Mouse (Mus musculus) stomach, embryonic 15.5 days (tissue): ENCODE measurements around the gene Acsf2. TPM values are rescaled to one million over a fixed set of nuclear protein-coding genes. Genes with fewer than 3 reads are reported as not detected.
A peak's percentile ranks its signal among the peaks of the same experiment; 100 is the strongest.

Experiments
- ATAC-seq: fragments of 200-750 bp; cut with Nextera tagmentation; 2 replicates; pipeline ENCODE4 v1.8.0; 2017; ENCODE audit warnings: low read depth, moderate number of reproducible peaks, moderate TSS enrichment; ENCODE audit not compliant: insufficient read depth, low FRiP score
- H3K27ac ChIP-seq: fragments of 300-500 bp; sonication (generic); 2 replicates; pipeline ENCODE4 v1.5.1; 2015; ENCODE audit warnings: mild to moderate bottlenecking, inconsistent platforms
- H3K27me3 ChIP-seq: fragments of 300-500 bp; sonication (generic); replicated peaks from 2 replicates; pipeline ENCODE4 v1.6.1; 2015; ENCODE audit warnings: inconsistent platforms
- H3K36me3 ChIP-seq: fragments of 300-500 bp; sonication (generic); 2 replicates; pipeline ENCODE4 v1.6.1; 2015; ENCODE audit warnings: inconsistent platforms
- H3K4me1 ChIP-seq: fragments of 300-500 bp; sonication (generic); 2 replicates; pipeline ENCODE4 v1.6.1; 2015; ENCODE audit warnings: inconsistent platforms
- H3K4me2 ChIP-seq: fragments of 300-500 bp; sonication (generic); 2 replicates; pipeline ENCODE4 v1.6.1; 2015; ENCODE audit warnings: mild to moderate bottlenecking, inconsistent platforms
- H3K4me3 ChIP-seq: fragments of 300-500 bp; sonication (generic); replicated peaks from 2 replicates; pipeline ENCODE4 v1.5.1; 2015; ENCODE audit warnings: inconsistent platforms
- H3K9ac ChIP-seq: fragments of 300-500 bp; sonication (generic); 2 replicates; pipeline ENCODE4 v1.6.1; 2015; ENCODE audit warnings: inconsistent platforms
- H3K9me3 ChIP-seq: fragments of 300-500 bp; sonication (generic); 2 replicates; pipeline ENCODE4 v1.6.1; 2016; ENCODE audit warnings: inconsistent platforms
- WGBS: fragments of 180-500 bp; shearing (Covaris S2); methylation state at CpG from one replicate; pipeline ENCODE4 v1.1.7; 2015; 5-methylcytosine and 5-hydroxymethylcytosine counted together
- polyA plus RNA-seq: library from polyadenylated mRNA; unstranded; fragments of >200 nt; fragmentation: Nextera tagmentation; extraction: Ambion mirVana; gene quantifications from 2 replicates; pipeline ENCODE4 v1.2.1, GENCODE M21; 2015

Gene Acsf2
- polyA plus RNA-seq, 1 experiment from 2014 or later: 4.4 TPM

DNA sequence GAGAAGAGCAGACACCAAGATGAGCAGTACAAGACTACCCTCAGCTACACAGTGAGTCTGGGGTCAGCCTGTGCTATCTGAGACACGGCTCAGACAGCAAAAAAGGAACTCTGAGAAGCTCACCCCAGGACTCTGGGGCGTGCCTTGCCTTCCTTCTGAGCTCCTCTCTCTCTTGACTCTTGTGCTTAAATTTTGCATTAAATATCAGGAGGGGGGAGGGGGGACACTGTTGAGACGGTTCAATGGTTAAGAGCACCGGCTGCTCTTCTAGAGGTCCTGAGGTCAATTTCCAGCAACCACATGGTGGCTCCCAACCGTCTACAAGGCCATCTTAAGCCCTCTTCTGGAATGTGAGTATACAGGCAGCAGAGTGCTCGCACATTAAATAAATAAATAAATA lies 14.2 kb downstream of the Acsf2 start:
- ATAC-seq: no peak
- WGBS: 84% methylated on average over 6 of the region's 6 CpGs
- H3K4me3 ChIP-seq: no peak overlapping the region
- peaks cover 3% of the 10 kb centered on the region; the same call in 1 of the 2 replicates for H3K36me3 ChIP-seq
- H3K4me2 ChIP-seq: no peak overlapping the region
- no peaks in the 10 kb centered on the region for H3K27me3 ChIP-seq
- no peak overlapping the region for H3K27ac ChIP-seq
- H3K4me1 ChIP-seq: peaks cover 7% of the 10 kb centered on the region
- H3K9ac ChIP-seq: no peak overlapping the region
- H3K9me3 ChIP-seq: no peaks in the 10 kb centered on the region

DNA sequence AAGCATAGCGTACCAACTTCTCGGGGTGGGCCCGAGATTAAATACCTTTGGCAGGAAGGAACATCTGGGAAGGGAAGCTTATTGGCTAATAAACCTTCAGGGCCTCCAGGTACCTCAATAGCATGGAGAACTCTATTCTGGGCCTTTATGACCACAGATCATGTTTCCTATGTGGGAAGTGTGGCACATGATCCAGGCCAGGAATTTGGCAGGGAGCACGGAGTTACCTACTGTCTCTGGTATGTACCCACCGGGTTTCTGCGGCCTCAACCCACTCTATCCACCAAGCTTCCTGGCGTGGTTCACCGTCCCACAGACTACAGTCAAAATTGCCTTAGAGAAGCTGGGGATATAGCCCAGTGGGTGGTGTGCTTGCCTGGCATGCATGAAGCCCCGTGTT lies 16.6 kb downstream of the Acsf2 start:
- Histone ChIP-seq H3K27me3 (no peaks in the 10 kb centered on the region), H3K4me2 (no peak overlapping the region), H3K27ac (no peak overlapping the region), H3K4me1 (no peaks in the 10 kb centered on the region), H3K9ac (no peak overlapping the region), H3K9me3 (no peaks in the 10 kb centered on the region), H3K36me3 (peaks cover 3% of the 10 kb centered on the region; the same call in 1 of the 2 replicates), H3K4me3 (no peak overlapping the region)
- ATAC-seq: no peak
- WGBS: 90% methylated on average over 9 of the region's 9 CpGs

DNA sequence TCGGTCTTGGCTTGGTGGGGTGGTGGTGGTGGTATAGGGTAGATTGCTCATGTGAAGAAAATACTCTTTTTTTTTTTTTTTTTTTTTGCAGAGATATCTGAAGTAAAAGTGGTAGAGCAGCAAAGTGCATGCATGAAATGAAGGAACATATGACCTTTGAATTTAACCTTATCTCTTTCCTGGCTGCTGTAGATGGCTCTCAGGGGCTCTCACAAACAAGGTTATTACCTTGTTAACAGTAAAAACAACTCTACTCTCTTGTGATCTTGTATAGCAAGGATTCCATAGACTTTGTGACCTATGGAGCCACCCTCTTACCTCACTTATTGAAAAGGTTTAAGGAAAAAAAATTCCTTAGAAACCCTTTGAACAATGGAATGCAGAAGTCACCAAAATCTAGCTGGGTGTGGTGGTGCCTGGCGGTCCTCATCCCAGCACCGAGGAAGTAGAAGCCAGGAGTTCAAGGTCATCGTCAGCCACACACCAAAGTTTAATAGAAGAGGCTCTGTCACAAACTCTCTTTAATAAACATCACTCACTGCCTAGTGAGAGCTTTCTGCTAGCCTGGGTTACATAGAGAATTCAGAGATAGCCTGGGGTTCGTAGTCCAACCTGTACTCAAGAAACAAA lies 21.4 kb downstream of the Acsf2 start:
- Histone ChIP-seq H3K9me3 (no peaks in the 10 kb centered on the region), H3K4me2 (no peak overlapping the region), H3K36me3 (peaks cover 2% of the 10 kb centered on the region; the same call in 1 of the 2 replicates), H3K9ac (no peak overlapping the region), H3K27ac (no peak overlapping the region), H3K4me3 (no peak overlapping the region), H3K4me1 (no peaks in the 10 kb centered on the region), H3K27me3 (no peaks in the 10 kb centered on the region)
- 82% methylated on average over 5 of the region's 5 CpGs for WGBS
- no peak for ATAC-seq

DNA sequence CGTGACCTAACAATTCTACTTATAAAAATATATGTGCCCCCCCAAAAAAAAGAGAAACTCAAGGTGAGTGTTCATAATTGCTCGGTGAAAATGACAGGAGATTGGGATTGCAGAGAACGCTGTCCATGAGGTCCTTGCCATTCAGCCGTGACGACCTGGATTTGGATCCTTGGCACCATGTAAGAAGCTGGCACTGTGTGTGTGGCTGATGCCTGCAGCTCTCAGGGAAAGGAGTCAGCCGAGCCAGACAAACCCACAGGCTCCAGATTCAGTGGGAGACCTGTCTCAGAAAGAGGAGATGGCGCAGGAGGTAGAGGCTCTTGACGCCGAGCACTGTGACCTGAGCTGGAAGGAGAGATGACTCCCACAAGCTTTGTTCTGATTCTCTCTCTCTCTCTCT lies 25.3 kb downstream of the Acsf2 start:
- no peak overlapping the region for H3K27ac ChIP-seq
- H3K27me3 ChIP-seq: no peaks in the 10 kb centered on the region
- H3K4me2 ChIP-seq: no peak overlapping the region
- H3K4me3 ChIP-seq: no peak overlapping the region
- 0 out of 2 replicates have a peak, but pooled peaks cover 2% of the 10 kb centered on the region for H3K36me3 ChIP-seq
- no peak for ATAC-seq
- no peaks in the 10 kb centered on the region for H3K9me3 ChIP-seq
- 89% methylated on average over 9 of the region's 9 CpGs for WGBS
- no peaks in the 10 kb centered on the region for H3K4me1 ChIP-seq
- no peak overlapping the region for H3K9ac ChIP-seq

DNA sequence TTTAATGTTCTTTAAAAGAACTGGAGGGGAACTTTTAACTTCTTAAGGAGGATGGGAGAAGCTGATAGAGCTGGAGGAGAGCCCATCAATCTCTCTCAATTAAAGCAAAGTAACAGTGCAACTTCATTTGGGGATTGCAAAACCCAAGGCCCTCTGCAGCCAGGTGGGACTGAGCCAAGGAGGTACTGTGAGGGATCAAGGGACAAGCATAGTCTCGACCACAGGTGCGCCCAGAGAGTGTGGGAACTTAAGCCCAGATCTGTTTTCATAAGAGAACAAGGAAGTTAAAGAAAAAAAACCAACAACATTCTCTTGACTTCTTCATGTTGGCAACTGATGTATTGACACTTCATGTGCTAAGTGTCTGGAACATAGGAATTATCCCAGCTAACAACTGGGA lies 26.6 kb downstream of the Acsf2 start:
- Histone ChIP-seq H3K9ac (no peak overlapping the region), H3K36me3 (0 out of 2 replicates have a peak, but pooled peaks cover 2% of the 10 kb centered on the region), H3K9me3 (no peaks in the 10 kb centered on the region), H3K27ac (no peak overlapping the region), H3K4me2 (no peak overlapping the region), H3K4me1 (no peaks in the 10 kb centered on the region), H3K4me3 (no peak overlapping the region), H3K27me3 (no peaks in the 10 kb centered on the region)
- no peak for ATAC-seq
- 61% methylated on average over 2 of the region's 2 CpGs for WGBS

DNA sequence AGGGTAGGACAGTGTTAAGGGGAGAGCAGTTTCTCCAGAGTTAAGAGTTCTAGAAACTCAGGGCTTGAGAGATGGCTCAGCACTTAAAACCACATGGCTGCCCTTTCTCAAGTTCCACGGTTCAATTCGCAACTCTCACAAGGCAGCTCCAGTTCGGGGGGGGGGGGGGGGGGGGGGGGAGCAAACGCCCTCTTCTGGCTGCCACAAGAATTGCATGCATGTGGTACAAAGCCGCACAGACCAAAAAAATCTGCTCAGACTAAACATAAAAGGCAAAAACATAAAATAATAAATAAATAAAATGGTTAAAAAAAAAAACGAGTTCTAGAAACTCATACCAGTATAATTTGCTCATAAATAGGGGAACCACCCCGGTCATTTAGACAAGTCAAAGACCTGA lies 27.1 kb downstream of the Acsf2 start:
- no peaks in the 10 kb centered on the region for H3K27me3 ChIP-seq
- H3K9me3 ChIP-seq: no peaks in the 10 kb centered on the region
- H3K9ac ChIP-seq: no peak overlapping the region
- no peaks in the 10 kb centered on the region for H3K4me1 ChIP-seq
- no peak overlapping the region for H3K4me2 ChIP-seq
- no peak overlapping the region for H3K27ac ChIP-seq
- H3K36me3 ChIP-seq: 0 out of 2 replicates have a peak, but pooled peaks cover 2% of the 10 kb centered on the region
- ATAC-seq: no peak
- no peak overlapping the region for H3K4me3 ChIP-seq
- WGBS: 24% methylated on average over 6 of the region's 7 CpGs

DNA sequence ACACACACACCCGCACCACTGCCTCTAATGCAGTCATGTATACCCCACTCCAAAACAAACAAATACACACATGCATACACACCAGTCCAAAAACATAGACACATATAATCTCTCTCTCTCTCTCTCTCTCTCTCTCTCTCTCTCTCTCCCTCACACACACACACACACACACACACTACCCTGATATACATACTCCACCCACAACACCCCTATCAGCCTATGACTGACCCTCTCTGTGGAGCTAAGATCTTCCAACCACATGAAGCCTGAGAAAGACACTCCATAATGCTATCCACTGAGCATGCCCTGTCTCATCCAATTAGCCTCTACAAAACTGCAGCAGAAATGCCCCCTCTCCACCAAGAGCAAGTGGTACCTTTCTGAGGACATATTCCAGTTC lies 29.8 kb downstream of the Acsf2 start:
- WGBS: 93% methylated on average over 1 of the region's 1 CpGs
- no peaks in the 10 kb centered on the region for H3K9me3 ChIP-seq
- H3K9ac ChIP-seq: no peak overlapping the region
- no peak overlapping the region for H3K4me2 ChIP-seq
- H3K36me3 ChIP-seq: 0 out of 2 replicates have a peak, but pooled peaks cover 2% of the 10 kb centered on the region
- H3K4me3 ChIP-seq: no peak overlapping the region
- H3K4me1 ChIP-seq: no peaks in the 10 kb centered on the region; the same call in 1 of the 2 replicates
- H3K27me3 ChIP-seq: no peaks in the 10 kb centered on the region
- ATAC-seq: no peak
- H3K27ac ChIP-seq: no peak overlapping the region

DNA sequence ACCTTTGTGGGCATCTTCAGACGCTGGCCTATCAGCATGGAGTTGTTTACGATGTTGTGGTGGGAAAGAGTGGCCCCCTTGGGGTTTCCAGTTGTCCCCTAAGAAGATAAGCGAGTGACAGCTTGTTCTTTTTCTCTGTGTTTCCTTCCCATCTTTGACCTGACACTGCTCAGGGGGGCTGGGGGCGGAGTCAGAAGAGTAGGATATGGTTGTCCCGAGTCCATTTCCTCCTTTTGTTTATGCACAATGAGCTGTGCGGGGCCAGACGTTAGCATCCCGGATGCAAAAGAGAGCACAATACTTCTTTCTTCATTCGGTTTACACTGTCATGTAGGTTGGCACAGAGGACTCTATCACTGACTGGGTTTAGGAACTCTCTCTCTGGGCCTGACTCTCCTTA lies 31.1 kb downstream of the Acsf2 start:
- ATAC-seq: no peak
- Histone ChIP-seq H3K9me3 (no peaks in the 10 kb centered on the region), H3K9ac (no peak overlapping the region), H3K27ac (peak overlapping the region; percentile 36), H3K36me3 (no peaks in the 10 kb centered on the region), H3K4me3 (no peak overlapping the region), H3K4me2 (no peak overlapping the region), H3K4me1 (no peaks in the 10 kb centered on the region; the same call in 1 of the 2 replicates), H3K27me3 (0 out of 2 replicates have a peak, but pooled peaks cover 4% of the 10 kb centered on the region)
- WGBS: 40% methylated on average over 9 of the region's 9 CpGs

DNA sequence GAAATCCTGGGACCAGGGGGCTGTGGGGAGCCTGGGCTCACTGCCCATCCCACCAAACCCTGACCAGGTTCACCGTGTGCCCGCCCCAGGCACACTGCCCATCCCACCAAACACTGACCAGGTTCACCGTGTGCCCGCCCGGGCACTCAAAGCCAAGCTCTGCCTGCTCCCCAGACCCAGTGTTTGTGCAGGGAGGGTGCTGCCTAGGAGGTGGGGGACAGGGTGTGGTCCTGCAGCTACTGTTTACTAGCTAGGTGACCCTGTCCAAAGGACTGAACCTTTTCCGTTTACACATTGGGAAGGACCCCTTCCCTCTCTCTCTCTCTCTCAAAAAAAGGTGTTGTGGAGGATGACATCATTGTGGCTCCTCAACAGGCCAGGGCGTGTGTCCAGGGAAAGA lies 34.3 kb downstream of the Acsf2 start:
- 73% methylated on average over 7 of the region's 7 CpGs for WGBS
- no peak overlapping the region for H3K27ac ChIP-seq
- 0 out of 2 replicates have a peak overlapping the region, but pooled peaks have one; percentile 2 for H3K4me2 ChIP-seq

DNA sequence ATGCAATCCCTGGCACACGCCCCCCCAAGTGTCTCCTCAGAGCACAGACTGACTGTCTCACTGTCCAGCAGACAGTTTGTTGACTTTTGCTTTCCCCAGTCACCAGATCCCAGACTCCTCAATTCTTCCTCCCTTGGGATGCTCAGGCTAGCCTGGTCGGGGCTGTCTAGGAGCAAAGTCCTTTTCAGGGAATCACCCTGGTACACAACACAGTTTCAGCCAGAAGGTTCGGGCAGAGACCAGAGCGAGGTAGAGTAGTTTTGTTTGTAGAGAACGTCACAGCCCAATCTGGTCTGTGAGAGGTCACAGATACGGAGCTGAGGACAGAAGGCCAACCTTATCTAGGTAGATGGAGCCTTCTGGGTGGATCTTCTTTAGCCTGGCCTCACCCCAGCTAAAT lies 35.1 kb downstream of the Acsf2 start:
- WGBS: 66% methylated on average over 6 of the region's 6 CpGs
- H3K4me3 ChIP-seq: no peak overlapping the region
- H3K36me3 ChIP-seq: no peaks in the 10 kb centered on the region
- H3K9ac ChIP-seq: no peak overlapping the region
- H3K27ac ChIP-seq: no peak overlapping the region
- ATAC-seq: no peak
- no peak overlapping the region for H3K4me2 ChIP-seq
- 0 out of 2 replicates have a peak, but pooled peaks cover 6% of the 10 kb centered on the region for H3K27me3 ChIP-seq
- H3K4me1 ChIP-seq: peaks cover 3% of the 10 kb centered on the region
- H3K9me3 ChIP-seq: no peaks in the 10 kb centered on the region

More for the DNA sequence above, 34.3 kb downstream of the Acsf2 start:
- Histone ChIP-seq H3K27me3 (0 out of 2 replicates have a peak, but pooled peaks cover 6% of the 10 kb centered on the region), H3K4me3 (no peak overlapping the region), H3K9ac (no peak overlapping the region), H3K9me3 (no peaks in the 10 kb centered on the region), H3K36me3 (no peaks in the 10 kb centered on the region), H3K4me1 (peaks cover 3% of the 10 kb centered on the region)
- ATAC-seq: no peak

DNA sequence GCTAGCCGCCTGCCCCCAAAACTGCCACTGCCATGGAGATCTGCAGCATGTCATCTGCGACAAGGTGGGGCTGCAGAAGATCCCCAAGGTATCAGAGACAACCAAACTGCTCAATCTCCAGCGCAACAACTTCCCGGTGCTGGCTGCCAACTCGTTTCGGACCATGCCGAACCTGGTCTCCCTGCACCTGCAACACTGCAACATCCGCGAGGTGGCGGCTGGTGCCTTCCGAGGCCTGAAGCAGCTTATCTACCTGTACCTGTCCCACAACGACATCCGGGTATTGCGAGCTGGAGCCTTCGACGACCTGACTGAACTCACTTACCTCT lies 36.6 kb downstream of the Acsf2 start:
- no peak overlapping the region for H3K9ac ChIP-seq
- no peaks in the 10 kb centered on the region for H3K36me3 ChIP-seq
- 21% methylated on average over 16 of the region's 16 CpGs for WGBS
- peaks cover 3% of the 10 kb centered on the region for H3K4me1 ChIP-seq
- no peaks in the 10 kb centered on the region for H3K9me3 ChIP-seq
- H3K27me3 ChIP-seq: 0 out of 2 replicates have a peak, but pooled peaks cover 6% of the 10 kb centered on the region
- peak overlapping the region; percentile 9; the same call in 1 of the 2 replicates for H3K4me3 ChIP-seq
- H3K4me2 ChIP-seq: peak overlapping the region; percentile 44
- peak; percentile 40; the same call in 1 of the 2 replicates for ATAC-seq
- H3K27ac ChIP-seq: peak overlapping the region; percentile 55; the same call in 1 of the 2 replicates

DNA sequence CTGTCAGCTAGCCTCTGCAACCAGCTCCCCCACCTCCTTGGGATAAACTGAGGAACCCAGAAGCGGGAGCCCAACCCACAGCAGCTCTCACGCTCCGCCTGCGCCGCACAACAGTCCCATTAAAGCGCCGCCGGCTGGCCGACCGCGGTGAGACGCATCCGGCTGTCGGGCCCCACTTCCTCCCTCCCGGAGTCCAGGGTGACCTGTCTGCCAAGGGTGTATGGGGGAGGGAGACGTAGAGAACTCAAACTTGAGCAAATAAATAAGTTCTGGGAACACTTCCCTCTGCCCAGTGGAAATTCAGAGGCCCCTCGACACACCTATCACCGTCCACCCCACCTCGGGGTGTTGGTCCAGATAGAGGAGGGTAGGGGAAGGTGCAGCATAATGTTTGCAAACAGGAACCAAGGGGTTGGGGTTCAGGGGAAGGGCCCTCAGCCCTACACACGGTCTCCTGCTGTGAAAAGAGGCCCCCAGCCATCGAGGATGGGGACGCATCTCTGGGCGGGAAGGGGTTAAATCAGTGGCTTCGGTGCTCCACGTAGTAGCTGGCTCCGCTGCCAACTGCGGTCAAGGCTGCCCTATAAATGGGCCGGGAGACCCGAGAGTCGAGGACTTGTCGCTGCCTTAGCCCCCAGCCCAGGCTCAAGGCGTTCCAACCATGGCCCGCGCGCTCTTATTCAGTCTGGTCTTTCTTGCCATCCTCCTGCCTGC lies 37.1 kb downstream of the Acsf2 start, which contains the start of gene Chad:
Chad (plus strand) TSS at position 611 of the 714 bp plus-strand sequence.
- Histone ChIP-seq H3K4me2 (peak within 1 kb of the TSS; percentile 44), H3K27ac (peak within 1 kb of the TSS; percentile 55), H3K4me1 (peaks cover 3% of the 10 kb centered on the region), H3K36me3 (no peaks in the 10 kb centered on the region), H3K27me3 (0 out of 2 replicates have a peak, but pooled peaks cover 6% of the 10 kb centered on the region), H3K4me3 (peak within 1 kb of the TSS; percentile 9), H3K9me3 (no peaks in the 10 kb centered on the region), H3K9ac (no peak within 1 kb of the TSS)
- ATAC-seq: peak; percentile 59
- WGBS: 9% methylated on average over 35 of the region's 35 CpGs
